Mouse (Mus musculus) limb, embryonic 12.5 days (tissue): ENCODE measurements around the gene Gpr152. TPM values are rescaled to one million over a fixed set of nuclear protein-coding genes. Genes with fewer than 3 reads are reported as not detected.

Experiments used
- ATAC-seq: fragments of 200-750 bp; cut with Nextera tagmentation; 2 replicates; pipeline ENCODE4 v1.8.0; 2017; ENCODE audit warnings: low read depth, moderate TSS enrichment; ENCODE audit not compliant: insufficient number of reproducible peaks, insufficient read depth, low FRiP score, low TSS enrichment
- H3K27ac ChIP-seq: fragments of 300-500 bp; sonication (generic); 2 replicates; pipeline ENCODE4 v1.5.1; 2016; ENCODE audit warnings: mild to moderate bottlenecking, moderate library complexity
- H3K27me3 ChIP-seq: fragments of 300-500 bp; sonication (generic); 2 replicates; pipeline ENCODE4 v1.6.1; 2016; ENCODE audit warnings: mild to moderate bottlenecking, moderate library complexity
- H3K36me3 ChIP-seq: fragments of 300-500 bp; sonication (generic); 2 replicates; pipeline ENCODE4 v1.6.1; 2016; ENCODE audit warnings: mild to moderate bottlenecking, moderate library complexity
- H3K4me1 ChIP-seq: fragments of 300-500 bp; sonication (generic); replicated peaks from 2 replicates; pipeline ENCODE4 v1.6.1; 2016
- H3K4me2 ChIP-seq: fragments of 300-500 bp; sonication (generic); 2 replicates; pipeline ENCODE4 v1.6.1; 2016; ENCODE audit warnings: mild to moderate bottlenecking, moderate library complexity
- H3K4me3 ChIP-seq: fragments of 300-500 bp; sonication (generic); replicated peaks from 2 replicates; pipeline ENCODE4 v1.5.1; 2016; ENCODE audit warnings: mild to moderate bottlenecking
- H3K9ac ChIP-seq: fragments of 300-500 bp; sonication (generic); replicated peaks from 2 replicates; pipeline ENCODE4 v1.6.1; 2016; ENCODE audit warnings: mild to moderate bottlenecking, moderate library complexity
- H3K9me3 ChIP-seq: fragments of 300-500 bp; sonication (generic); 2 replicates; pipeline ENCODE4 v1.6.1; 2016; ENCODE audit warnings: mild to moderate bottlenecking, moderate library complexity
- WGBS: fragments of 180-500 bp; shearing (Covaris S2); methylation state at CpG from one replicate; pipeline ENCODE4 v1.1.7; 2016; 5-methylcytosine and 5-hydroxymethylcytosine counted together
- polyA plus RNA-seq: library from polyadenylated mRNA; unstranded; fragments of >200 nt; fragmentation: Nextera tagmentation; extraction: Ambion mirVana; gene quantifications from 2 replicates; pipeline ENCODE4 v1.2.1, GENCODE M21; 2016

Gene Gpr152
- polyA plus RNA-seq, 1 experiment from 2014 or later: not detected

DNA sequence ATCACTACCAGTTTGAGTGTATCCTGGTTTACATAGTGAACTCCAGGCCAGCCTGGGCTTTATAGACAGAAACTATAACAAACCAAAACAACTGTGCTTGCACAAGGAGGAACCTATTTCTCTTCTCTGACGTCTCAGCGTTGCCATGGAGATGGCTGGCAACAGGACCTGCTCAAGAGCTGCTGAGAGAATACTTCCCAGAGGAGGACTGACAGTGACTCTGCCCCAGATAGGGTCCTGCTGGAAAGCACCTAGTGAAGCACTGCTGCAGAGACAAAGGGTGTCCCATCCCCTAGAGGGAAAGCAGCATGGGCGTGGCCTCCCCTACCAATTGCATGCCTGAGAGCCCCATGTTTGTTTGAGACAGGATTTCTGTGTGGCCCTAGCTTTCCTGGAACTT lies 42.3 kb downstream of the Gpr152 start:
- Histone ChIP-seq H3K36me3 (no peaks in the 10 kb centered on the region), H3K9ac (no peak overlapping the region), H3K4me3 (no peak overlapping the region), H3K27ac (no peak overlapping the region), H3K4me1 (peaks cover 13% of the 10 kb centered on the region), H3K4me2 (no peak overlapping the region), H3K27me3 (no peaks in the 10 kb centered on the region), H3K9me3 (no peaks in the 10 kb centered on the region)
- WGBS: 50% methylated on average over 3 of the region's 3 CpGs
- no peak for ATAC-seq

DNA sequence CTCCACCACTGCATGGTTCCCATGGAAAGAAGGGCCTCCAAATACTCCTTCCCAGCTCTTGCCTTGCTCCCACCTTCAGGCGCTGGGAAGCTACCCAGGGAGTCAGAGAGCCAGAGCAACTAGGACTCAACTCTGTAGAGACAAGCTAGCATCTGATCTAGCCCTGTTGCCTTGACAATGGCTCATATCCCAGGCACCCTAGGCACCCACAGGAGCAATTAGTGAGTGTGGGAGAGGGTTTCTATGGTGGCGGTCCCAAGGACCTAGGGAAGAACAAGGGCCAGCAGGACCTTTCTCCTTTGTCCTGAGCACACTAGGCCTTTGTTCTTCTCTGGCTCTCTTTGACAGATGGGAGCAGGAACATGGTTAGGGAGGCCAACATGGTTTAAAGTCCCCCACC lies 44.1 kb downstream of the Gpr152 start:
- Histone ChIP-seq H3K4me2 (no peak overlapping the region), H3K9me3 (no peaks in the 10 kb centered on the region), H3K4me1 (peaks cover 13% of the 10 kb centered on the region), H3K9ac (no peak overlapping the region), H3K4me3 (no peak overlapping the region), H3K27ac (no peak overlapping the region), H3K27me3 (no peaks in the 10 kb centered on the region), H3K36me3 (no peaks in the 10 kb centered on the region)
- 87% methylated on average over 2 of the region's 2 CpGs for WGBS
- no peak for ATAC-seq

DNA sequence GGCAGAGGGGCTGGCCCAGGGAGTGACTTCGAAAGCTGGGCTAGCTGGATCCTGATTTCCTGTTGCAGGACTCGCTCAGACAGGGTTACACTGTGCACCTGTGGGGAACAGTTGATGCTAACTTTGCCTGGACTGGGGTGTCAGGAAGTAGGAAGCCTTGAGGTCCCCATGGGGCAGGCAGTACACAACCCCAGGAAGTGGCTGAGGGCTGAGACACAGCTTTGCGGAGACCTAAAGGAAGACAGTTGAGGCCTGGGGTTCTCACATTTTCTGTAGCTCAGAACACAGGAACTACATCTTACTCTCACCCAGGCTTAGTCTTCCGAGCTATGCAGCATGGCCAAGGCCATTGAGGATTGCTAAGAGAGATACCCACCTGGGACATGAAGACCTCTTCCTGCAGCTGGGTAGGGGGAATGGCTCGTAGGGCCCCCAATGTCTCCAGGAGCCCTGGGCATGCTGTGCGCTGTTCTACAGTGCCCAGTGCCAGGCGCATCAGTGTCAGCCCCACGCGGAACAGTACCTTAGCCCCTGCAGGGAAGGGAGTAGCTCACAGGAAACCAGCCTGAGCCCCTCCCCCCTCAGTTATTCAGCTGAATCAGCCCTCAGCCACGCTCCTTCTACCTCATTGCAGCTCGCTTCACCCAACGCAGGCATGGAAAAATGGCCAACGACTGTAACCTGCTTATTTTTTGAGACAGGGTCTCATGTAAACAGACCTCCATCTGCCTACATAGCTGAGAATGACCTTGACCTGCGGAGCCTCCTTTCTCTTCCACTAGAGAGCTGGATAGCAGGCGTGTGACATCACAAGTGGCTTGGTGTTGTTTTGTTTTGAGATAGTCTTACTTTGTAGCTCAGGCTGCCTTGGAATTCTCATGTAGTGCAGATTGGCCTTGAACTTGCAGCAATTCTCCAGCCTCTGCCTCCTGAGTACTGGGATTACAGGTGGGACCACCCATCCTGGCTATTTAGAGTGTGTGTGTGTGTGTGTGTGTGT lies 45.7 kb downstream of the Gpr152 start:
- Histone ChIP-seq H3K36me3 (no peaks in the 10 kb centered on the region), H3K27ac (peak overlapping the region; percentile 35), H3K9ac (peak overlapping the region; percentile 40), H3K4me2 (no peak overlapping the region), H3K27me3 (no peaks in the 10 kb centered on the region), H3K4me1 (peaks cover 13% of the 10 kb centered on the region), H3K9me3 (no peaks in the 10 kb centered on the region), H3K4me3 (no peak overlapping the region)
- no peak for ATAC-seq
- 68% methylated on average over 15 of the region's 15 CpGs for WGBS

DNA sequence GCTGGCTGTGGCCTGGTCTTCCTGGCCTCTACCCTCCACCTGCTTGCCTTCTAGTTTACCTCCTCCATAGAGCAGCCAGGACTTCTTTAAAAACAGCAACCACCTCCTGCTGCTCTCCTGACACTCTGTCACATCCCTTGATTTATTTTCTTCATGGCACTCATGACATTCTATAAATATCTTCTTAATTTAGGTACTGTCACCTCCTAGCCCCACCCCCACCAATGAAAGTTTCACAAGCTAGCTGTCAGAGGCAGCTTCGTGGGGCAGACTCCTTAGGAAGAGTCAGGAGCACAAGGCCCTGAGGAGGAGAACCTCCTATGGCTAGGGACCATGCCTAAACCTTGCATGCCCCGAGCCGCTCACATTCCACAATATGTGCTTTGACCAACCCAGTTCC lies 47.7 kb downstream of the Gpr152 start:
- no peaks in the 10 kb centered on the region for H3K9me3 ChIP-seq
- no peak overlapping the region for H3K4me3 ChIP-seq
- peaks cover 22% of the 10 kb centered on the region for H3K4me1 ChIP-seq
- no peak overlapping the region for H3K27ac ChIP-seq
- H3K27me3 ChIP-seq: no peaks in the 10 kb centered on the region
- 63% methylated on average over 3 of the region's 3 CpGs for WGBS
- H3K36me3 ChIP-seq: no peaks in the 10 kb centered on the region
- H3K9ac ChIP-seq: no peak overlapping the region
- no peak overlapping the region for H3K4me2 ChIP-seq
- no peak for ATAC-seq

DNA sequence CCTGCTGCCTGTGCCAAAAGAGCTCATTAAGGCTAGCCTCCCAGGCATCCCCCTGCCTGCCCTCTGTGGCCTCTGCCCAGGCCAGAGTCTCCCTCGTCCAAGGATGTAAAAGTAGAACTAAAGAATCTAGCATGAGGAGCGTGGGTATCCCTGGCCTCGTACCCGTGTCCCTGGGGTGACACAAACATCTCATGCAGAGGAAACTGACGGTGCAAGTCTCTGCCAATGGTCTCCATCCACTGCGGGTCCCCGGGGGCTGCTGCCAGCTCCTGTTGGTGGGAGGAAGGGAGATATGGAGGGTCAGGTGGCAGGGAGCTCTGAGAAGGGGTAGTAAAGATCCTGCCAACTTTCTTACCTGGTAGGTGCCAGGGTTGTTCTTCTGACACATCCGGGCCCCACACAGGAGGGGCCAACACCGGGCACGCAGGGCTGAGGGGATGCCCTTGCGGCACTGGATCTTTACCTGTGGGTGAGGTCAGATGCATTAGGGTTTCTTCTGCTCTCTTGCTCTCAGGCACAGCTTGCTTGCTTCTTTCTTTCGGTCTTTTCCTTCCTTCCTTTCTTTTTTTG lies 49.5 kb downstream of the Gpr152 start:
- H3K9ac ChIP-seq: no peak overlapping the region
- 88% methylated on average over 12 of the region's 12 CpGs for WGBS
- peaks cover 38% of the 10 kb centered on the region for H3K4me1 ChIP-seq
- H3K4me3 ChIP-seq: no peak overlapping the region
- no peak overlapping the region for H3K27ac ChIP-seq
- no peak overlapping the region for H3K4me2 ChIP-seq
- peaks cover 11% of the 10 kb centered on the region for H3K36me3 ChIP-seq
- no peaks in the 10 kb centered on the region for H3K27me3 ChIP-seq
- ATAC-seq: no peak
- H3K9me3 ChIP-seq: no peaks in the 10 kb centered on the region

DNA sequence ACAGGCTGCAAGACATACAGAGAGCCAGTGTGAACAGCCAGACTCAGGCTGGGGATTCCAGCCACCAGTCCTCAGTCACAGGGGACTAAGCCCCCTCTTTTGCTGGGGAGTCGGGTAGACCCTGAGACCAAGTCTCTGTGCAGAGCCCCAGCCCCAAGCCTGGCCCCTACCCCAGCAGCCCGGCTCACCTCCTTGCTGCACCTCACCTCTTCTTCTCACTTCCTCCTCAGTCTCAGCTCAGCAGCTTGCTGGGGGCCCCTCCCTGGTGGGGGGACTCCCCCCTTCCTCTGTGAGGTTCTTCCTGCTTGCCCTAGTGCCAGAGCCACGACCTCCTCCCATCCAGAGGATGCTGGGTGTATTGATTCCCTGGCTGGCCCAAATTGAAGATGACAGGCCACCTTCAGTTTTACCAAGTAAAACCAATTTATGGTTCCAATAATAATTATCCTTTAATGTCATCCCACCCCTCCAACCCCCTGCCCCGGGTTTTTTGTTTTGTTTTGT lies 51.3 kb downstream of the Gpr152 start, which contains the start of gene Tbc1d10c:
Tbc1d10c (minus strand) TSS at position 454 of the 504 bp plus-strand sequence.
- Histone ChIP-seq H3K9ac (peak within 1 kb of the TSS; percentile 93), H3K9me3 (no peaks in the 10 kb centered on the region), H3K4me3 (peak within 1 kb of the TSS; percentile 97), H3K36me3 (peaks cover 28% of the 10 kb centered on the region), H3K27ac (peak within 1 kb of the TSS; percentile 94), H3K27me3 (no peaks in the 10 kb centered on the region), H3K4me1 (peaks cover 28% of the 10 kb centered on the region), H3K4me2 (peak within 1 kb of the TSS; percentile 94)
- no peak for ATAC-seq
- 55% methylated on average over 4 of the region's 4 CpGs for WGBS

DNA sequence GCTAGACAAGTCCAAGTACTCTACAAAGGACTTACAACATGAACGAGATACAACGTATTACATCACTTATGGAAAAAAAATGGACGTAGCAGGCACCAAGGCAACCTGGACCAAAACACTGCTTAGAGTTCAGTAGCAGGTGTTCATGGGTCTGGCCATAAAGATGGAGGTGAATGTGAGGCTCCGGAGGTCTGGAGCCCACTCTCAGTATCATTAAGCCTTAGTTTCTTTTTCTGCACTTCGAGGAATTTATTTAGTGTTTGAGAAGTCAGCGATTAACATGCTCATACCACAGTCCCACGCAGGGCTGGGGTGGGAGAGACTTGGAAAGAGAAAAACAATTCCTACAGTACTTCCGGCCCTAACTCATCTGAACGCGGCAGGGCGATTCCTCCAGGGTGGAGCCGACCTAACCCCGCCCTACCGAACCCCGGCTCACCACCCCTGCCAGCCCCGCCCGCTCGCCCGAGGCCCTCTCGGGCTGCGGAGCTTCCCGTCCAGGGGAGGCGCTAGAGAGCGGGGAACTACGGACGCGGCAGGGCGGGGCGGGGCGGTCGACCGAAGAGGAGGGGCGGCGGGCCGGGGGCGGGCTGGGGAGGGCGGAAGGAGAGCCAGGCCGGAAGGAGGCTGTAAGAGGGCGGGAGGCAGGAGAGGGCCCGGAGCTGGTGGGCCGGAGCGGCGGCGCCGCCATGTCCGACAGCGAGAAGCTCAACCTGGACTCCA lies 52.1 kb downstream of the Gpr152 start, which contains the start of gene Ppp1ca:
Ppp1ca (plus strand) TSS at position 538 of the 723 bp plus-strand sequence.
- peak within 1 kb of the TSS; percentile 94 for H3K4me2 ChIP-seq
- H3K4me3 ChIP-seq: peak within 1 kb of the TSS; percentile 97
- ATAC-seq: peak; percentile 90
- peaks cover 36% of the 10 kb centered on the region for H3K36me3 ChIP-seq
- no peaks in the 10 kb centered on the region for H3K9me3 ChIP-seq
- peaks cover 35% of the 10 kb centered on the region for H3K4me1 ChIP-seq
- no peaks in the 10 kb centered on the region for H3K27me3 ChIP-seq
- peak within 1 kb of the TSS; percentile 93 for H3K9ac ChIP-seq
- H3K27ac ChIP-seq: peak within 1 kb of the TSS; percentile 94
- WGBS: 5% methylated on average over 40 of the region's 47 CpGs

DNA sequence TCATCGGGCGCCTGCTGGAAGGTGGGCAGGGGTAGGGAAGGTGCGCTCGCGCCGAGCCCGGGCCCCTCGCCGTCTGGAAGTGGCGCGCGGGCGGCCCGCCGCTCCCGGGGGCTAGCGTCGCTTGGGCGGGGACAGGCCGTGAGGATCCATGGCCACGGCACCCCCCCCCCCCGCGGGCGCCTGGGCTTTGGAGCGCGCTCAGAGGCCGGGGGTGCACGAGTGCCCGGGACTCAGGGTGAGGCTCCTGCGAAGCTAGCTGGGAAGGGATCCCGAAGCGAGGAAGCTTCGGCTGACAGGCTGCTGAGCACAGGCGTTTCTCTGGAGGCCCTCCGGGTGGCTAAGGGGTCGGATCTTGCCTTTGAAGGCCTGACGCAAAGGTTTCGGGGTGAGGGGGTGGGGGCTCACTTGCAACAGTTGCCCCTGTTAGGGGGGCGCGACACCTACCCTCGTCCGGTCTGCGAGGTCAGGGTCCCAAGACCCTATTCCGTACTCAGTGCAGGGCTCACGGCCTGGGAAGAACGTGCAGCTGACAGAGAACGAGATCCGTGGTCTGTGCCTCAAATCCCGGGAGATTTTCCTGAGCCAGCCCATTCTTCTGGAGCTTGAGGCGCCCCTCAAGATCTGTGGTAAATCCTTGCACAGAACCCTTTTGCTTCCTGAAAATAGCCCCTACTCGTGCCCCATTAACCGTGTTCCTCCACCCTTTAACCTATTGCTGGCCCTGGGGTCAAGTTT lies 52.8 kb downstream of the Gpr152 start:
- Histone ChIP-seq H3K27ac (peak overlapping the region; percentile 94), H3K27me3 (no peaks in the 10 kb centered on the region), H3K4me3 (peak overlapping the region; percentile 97), H3K9ac (peak overlapping the region; percentile 93), H3K4me2 (peak overlapping the region; percentile 94), H3K36me3 (peaks cover 44% of the 10 kb centered on the region), H3K4me1 (peaks cover 39% of the 10 kb centered on the region), H3K9me3 (no peaks in the 10 kb centered on the region)
- WGBS: under 1% methylated on average over 52 of the region's 52 CpGs
- peak; percentile 26 for ATAC-seq

DNA sequence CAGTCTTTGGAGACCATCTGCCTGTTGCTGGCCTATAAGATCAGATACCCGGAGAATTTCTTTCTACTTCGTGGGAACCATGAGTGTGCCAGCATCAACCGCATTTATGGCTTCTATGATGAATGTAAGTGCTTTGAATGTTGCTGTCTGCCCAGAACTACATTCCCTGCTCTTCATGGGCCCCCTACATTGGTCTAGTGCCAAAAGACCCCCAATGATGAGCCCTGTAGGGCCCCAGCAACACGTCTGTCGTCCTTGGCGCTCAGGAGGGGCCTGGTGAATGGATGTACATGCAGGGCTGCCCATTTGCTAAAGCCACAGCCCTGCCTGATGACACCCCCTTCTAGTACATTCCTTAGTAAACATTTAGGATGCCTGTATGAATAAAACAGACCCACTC lies 53.5 kb downstream of the Gpr152 start:
- H3K27me3 ChIP-seq: no peaks in the 10 kb centered on the region
- peaks cover 51% of the 10 kb centered on the region for H3K36me3 ChIP-seq
- H3K4me1 ChIP-seq: peaks cover 39% of the 10 kb centered on the region
- peak overlapping the region; percentile 97 for H3K4me3 ChIP-seq
- WGBS: 59% methylated on average over 6 of the region's 6 CpGs
- no peaks in the 10 kb centered on the region for H3K9me3 ChIP-seq
- no peak for ATAC-seq
- peak overlapping the region; percentile 93 for H3K9ac ChIP-seq
- no peak overlapping the region; the same call in 1 of the 2 replicates for H3K27ac ChIP-seq
- H3K4me2 ChIP-seq: peak overlapping the region; percentile 94

DNA sequence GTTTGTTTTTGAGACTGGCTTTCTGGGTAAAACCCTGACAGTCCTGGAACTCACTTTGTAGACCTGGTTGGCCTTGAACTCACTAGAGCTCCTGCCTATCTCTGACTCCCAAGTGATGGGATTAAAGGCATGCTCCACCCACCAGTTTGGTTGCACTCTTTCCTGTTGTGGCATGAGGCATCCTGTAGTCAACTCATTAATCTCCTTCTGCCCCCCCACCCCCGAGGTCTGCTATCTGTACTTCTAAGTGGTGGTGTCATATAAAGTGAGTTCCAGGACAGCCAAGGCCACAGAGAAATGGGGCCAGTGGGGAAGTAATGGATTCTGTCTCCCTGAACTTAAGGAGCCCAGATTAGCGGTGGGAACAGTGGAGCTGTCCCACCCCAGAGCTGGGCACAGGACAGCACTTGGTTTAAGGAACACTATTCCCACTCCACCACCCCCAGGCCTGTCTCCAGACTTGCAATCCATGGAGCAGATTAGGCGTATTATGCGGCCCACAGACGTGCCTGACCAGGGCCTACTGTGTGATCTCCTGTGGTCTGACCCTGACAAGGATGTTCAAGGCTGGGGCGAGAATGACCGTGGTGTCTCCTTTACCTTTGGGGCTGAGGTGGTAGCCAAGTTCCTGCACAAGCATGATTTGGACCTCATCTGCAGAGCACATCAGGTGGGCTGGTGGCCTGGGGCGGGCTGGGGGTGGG lies 54.6 kb downstream of the Gpr152 start:
- Histone ChIP-seq H3K27ac (no peak overlapping the region), H3K9me3 (no peaks in the 10 kb centered on the region), H3K36me3 (peaks cover 61% of the 10 kb centered on the region), H3K4me1 (peaks cover 39% of the 10 kb centered on the region), H3K9ac (no peak overlapping the region), H3K27me3 (no peaks in the 10 kb centered on the region), H3K4me2 (no peak overlapping the region), H3K4me3 (no peak overlapping the region; the same call in 1 of the 2 replicates)
- ATAC-seq: no peak
- WGBS: 85% methylated on average over 8 of the region's 8 CpGs
